Mouse (Mus musculus) G1E (cell line): ENCODE measurements around the gene Gas1.

Source experiments
- CTCF ChIP-seq: IDR thresholded peaks from 2 replicates; pipeline ENCODE4 v1.5.1; 2012; ENCODE audit warnings: low read depth, low read length, inconsistent platforms, mixed read lengths
- TAL1 ChIP-seq: conservative IDR thresholded peaks from 2 replicates; pipeline ENCODE4 v1.6.1; 2012; ENCODE audit warnings: low read depth, low read length, inconsistent platforms, mixed read lengths

DNA sequence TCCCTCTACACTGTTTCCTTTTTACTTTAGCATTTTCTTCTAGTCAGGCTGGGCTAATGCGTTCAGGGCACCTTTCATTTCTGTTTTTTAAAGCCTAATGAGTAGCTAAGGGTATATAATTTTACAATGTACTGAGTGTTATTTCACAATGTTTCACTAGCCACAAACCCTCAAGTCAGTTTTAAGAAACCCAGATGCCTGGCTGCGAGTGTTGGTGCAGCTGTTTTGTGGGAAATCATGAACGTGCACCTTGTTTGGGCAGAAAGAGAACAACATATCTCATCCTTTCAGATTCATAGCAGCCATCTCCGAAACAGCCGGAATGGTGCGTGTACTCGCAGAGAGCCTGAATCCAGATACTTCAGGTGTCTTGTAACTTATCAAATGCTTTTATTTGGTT is 36.7 kb upstream of the Gas1 start:
- no peak for TF ChIP-seq CTCF
- TF ChIP-seq TAL1: no peak
